9 mouse cellular contexts compared by ENCODE assay signal in the genomic region with DNA sequence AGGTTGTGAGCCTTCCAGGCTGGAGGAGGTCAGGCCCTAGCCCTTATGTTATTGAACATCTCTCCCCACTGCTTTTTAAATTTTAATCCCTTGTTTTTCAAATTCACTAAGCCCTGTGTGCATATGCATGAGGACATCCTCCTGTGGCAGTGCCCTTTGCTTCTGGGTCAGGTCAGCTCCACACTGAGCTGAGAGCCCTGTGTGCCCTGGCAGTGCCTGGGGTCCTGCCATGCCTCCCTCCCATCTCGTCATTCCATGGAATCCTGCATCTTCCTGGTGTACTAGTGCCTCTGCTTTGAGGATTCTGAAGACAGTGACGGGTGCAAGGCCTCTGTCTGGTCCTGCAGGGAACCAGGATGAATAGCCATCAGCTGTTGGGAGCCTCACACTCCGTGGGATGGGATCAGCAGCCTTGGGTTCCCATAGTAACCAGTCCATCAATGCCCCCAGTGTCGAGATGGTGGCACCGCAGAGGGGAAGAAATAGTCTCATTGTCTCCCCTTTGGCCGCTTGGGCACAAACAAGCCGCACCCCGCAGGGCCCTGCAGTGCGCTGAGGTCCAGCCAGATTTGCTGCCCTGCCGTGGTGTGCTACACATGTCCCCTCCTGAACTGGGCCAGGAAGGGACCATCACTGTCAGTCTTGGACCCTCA. TPM values are rescaled to one million over a fixed set of nuclear protein-coding genes. Genes with fewer than 3 reads are reported as not detected.
DNase-seq lines count a peak whose midpoint lies in the region; ATAC-seq and TF ChIP-seq lines count a peak whose summit lies in the region.
"Had no signal": no experiment of that assay in that cellular context is flagged by ENCODE, and none has a peak within 500 bp of the region (broad histone marks: within the 10 kb centered on the region; RNA-seq: fewer than 3 reads in every experiment).

No protein-coding gene starts in this region.

- H3K4me3 ChIP-seq in heart, adult 2 months, result no peak overlapping the region
- H3K4me3 ChIP-seq in forebrain, embryonic 13.5 days, result no peak overlapping the region
- H3K4me3 ChIP-seq in neural tube, embryonic 15.5 days (replicated peaks), result no peak overlapping the region

- TF ChIP-seq EP300 in heart, adult 2 months (IDR thresholded peaks at IDR 0.05; ENCODE audit: insufficient read depth, low read depth, low read length), result no peak

- no peak overlapping the region for H3K9ac ChIP-seq in heart, adult 2 months (ENCODE audit: low read depth, low read length)
- H3K9ac ChIP-seq in forebrain, embryonic 13.5 days, result no peak overlapping the region
- no peak overlapping the region for H3K9ac ChIP-seq in neural tube, embryonic 15.5 days (replicated peaks)

- peak; percentile 86 for DNase-seq in heart, adult 11 months
- no peak for DNase-seq in heart, adult 2 months
- peak; percentile 71 for DNase-seq in left cerebral cortex, adult 11 months (ENCODE audit: low spot score)
- no peak for DNase-seq in spleen, postnatal 36 days (ENCODE audit: low spot score in 2 of 2)
- DNase-seq in testis, postnatal 14 days (ENCODE audit: low spot score), result no peak
- DNase-seq in lung, postnatal 4 days, result no peak

- no peak for TF ChIP-seq CTCF in heart, adult 2 months (IDR thresholded peaks at IDR 0.05)

- 75% methylated on average over 10 of the region's 10 CpGs for WGBS in heart, adult 2 months
- WGBS in forebrain, embryonic 13.5 days, result 11% methylated on average over 10 of the region's 10 CpGs
- 13% methylated on average over 10 of the region's 10 CpGs for WGBS in neural tube, embryonic 15.5 days

- intact Hi-C loops in heart, adult 2 months (cut with DNase I), result no loop called here

- peak; percentile 71 for ATAC-seq in forebrain, embryonic 13.5 days
- ATAC-seq in neural tube, embryonic 15.5 days (ENCODE audit: low FRiP score), result peak; percentile 82

- H3K27me3 ChIP-seq in heart, adult 2 months (ENCODE audit: control insufficient read depth, insufficient read depth, low read length), result no peaks in the 10 kb centered on the region
- H3K27me3 ChIP-seq in forebrain, embryonic 13.5 days, result 0 out of 2 replicates have a peak, but pooled peaks cover 2% of the 10 kb centered on the region
- 0 out of 2 replicates have a peak, but pooled peaks cover 5% of the 10 kb centered on the region for H3K27me3 ChIP-seq in neural tube, embryonic 15.5 days (replicated peaks)

- H3K27ac ChIP-seq in heart, adult 2 months, result no peak overlapping the region
- H3K27ac ChIP-seq in forebrain, embryonic 13.5 days, result no peak overlapping the region
- H3K27ac ChIP-seq in neural tube, embryonic 15.5 days (replicated peaks), result no peak overlapping the region

- no peak overlapping the region for H3K4me2 ChIP-seq in forebrain, embryonic 13.5 days
- H3K4me2 ChIP-seq in neural tube, embryonic 15.5 days, result no peak overlapping the region
- H3K4me2 ChIP-seq: heart, embryonic 11.5 days had no signal

- H3K36me3 ChIP-seq in heart, adult 2 months (ENCODE audit: control insufficient read depth, insufficient read depth, low read length), result no peaks in the 10 kb centered on the region
- no peaks in the 10 kb centered on the region for H3K36me3 ChIP-seq in forebrain, embryonic 13.5 days (ENCODE audit: poor library complexity, severe bottlenecking)
- no peaks in the 10 kb centered on the region for H3K36me3 ChIP-seq in neural tube, embryonic 15.5 days

- no peak for TF ChIP-seq POLR2A in heart, adult 2 months (IDR thresholded peaks at IDR 0.05; ENCODE audit: insufficient read depth, low read depth, low read length)

- H3K9me3 ChIP-seq in forebrain, embryonic 13.5 days (replicated peaks), result no peaks in the 10 kb centered on the region
- H3K9me3 ChIP-seq in neural tube, embryonic 15.5 days (replicated peaks), result no peaks in the 10 kb centered on the region

- peaks cover 1% of the 10 kb centered on the region; the same call in 1 of the 2 replicates for H3K4me1 ChIP-seq in heart, adult 2 months (ENCODE audit: control insufficient read depth, insufficient read depth, low read length)
- peaks cover 19% of the 10 kb centered on the region for H3K4me1 ChIP-seq in forebrain, embryonic 13.5 days
- H3K4me1 ChIP-seq in neural tube, embryonic 15.5 days, result peaks cover 15% of the 10 kb centered on the region

- no peaks in the 10 kb centered on the region for H3K79me2 ChIP-seq in heart, adult 2 months (replicated peaks; ENCODE audit: control insufficient read depth, insufficient read depth, low read length)

RNA-seq across cellular contexts. Expression of a gene that starts 9.5 kb away (rescaled TPM):
- total RNA-seq in heart, adult 2 months (2021), result 10 to 100 TPM; 36.0 to 44.0 TPM
- polyA plus RNA-seq in heart, adult 2 months (2012; rRNA removed), result 27.9 and 41.2 TPM in 2 replicates
- polyA plus RNA-seq in forebrain, embryonic 13.5 days (2015; fragmentation: Nextera tagmentation; extraction: Ambion mirVana), result 1.1 TPM in 2 replicates
- polyA plus RNA-seq in neural tube, embryonic 15.5 days (2015; fragmentation: Nextera tagmentation; extraction: Ambion mirVana), result 1.4 and 1.5 TPM in 2 replicates

Comparison
In these comparisons a context has a peak if more than half of its experiments do, and no peak if none do; other contexts are left out.
1. DNase-seq: peak in heart, adult 11 months (single experiment) and left cerebral cortex, adult 11 months (single experiment); none in heart, adult 2 months (0 of 2), spleen, postnatal 36 days (0 of 2), testis, postnatal 14 days (single experiment) and lung, postnatal 4 days (0 of 2).
2. RNA of a gene that starts 9.5 kb away (polyA plus RNA-seq): 27.9 to 41.2 TPM in heart, adult 2 months; 1.4 to 1.5 TPM in neural tube, embryonic 15.5 days and 1.1 TPM in forebrain, embryonic 13.5 days; every median in the first group is over 10 times any median in the second.